Mouse (Mus musculus) CH12.LX (cell line): ENCODE data around the gene Serpinf2.

Source experiments
- BHLHE40 ChIP-seq: IDR thresholded peaks from 2 replicates; pipeline ENCODE4 v1.6.1; 2011; ENCODE audit warnings: mild to moderate bottlenecking, low read depth, low read length, improper control_type of control experiment
- CTCF ChIP-seq, 2 experiments: IDR thresholded peaks in 1 of 2; conservative IDR thresholded peaks in 1 of 2; 2 replicates each; pipeline ENCODE4 v1.5.1; 2011 to 2012; ENCODE audit warnings: low read depth in 2 of 2, low read length in 2 of 2, improper control_type of control experiment in 1 of 2, inconsistent platforms in 1 of 2, mild to moderate bottlenecking in 1 of 2, moderate library complexity in 1 of 2
- E2F4 ChIP-seq: IDR thresholded peaks from 2 replicates; pipeline ENCODE4 v1.6.1; 2011; ENCODE audit warnings: low read depth, low read length, improper control_type of control experiment; ENCODE audit not compliant: insufficient replicate concordance
- EP300 ChIP-seq: IDR thresholded peaks from 2 replicates; pipeline ENCODE4 v1.6.1; 2011; ENCODE audit warnings: low read length, improper control_type of control experiment
- MYC ChIP-seq: IDR thresholded peaks from 2 replicates; pipeline ENCODE4 v1.6.1; 2011; ENCODE audit warnings: low read depth, mild to moderate bottlenecking, improper control_type of control experiment, low read length
- POLR2A ChIP-seq: IDR thresholded peaks from 2 replicates; pipeline ENCODE4 v1.6.1; 2011; ENCODE audit warnings: low read depth, mild to moderate bottlenecking, improper control_type of control experiment, low read length
- POLR2AphosphoS2 ChIP-seq: IDR thresholded peaks from 2 replicates; pipeline ENCODE4 v1.6.1; 2011; ENCODE audit warnings: low read depth, low read length, improper control_type of control experiment
- TCF12 ChIP-seq: IDR thresholded peaks from 2 replicates; pipeline ENCODE4 v1.6.1; 2014; ENCODE audit warnings: low read depth, mild to moderate bottlenecking, inconsistent platforms, low read length, improper control_type of control experiment
- UBTF ChIP-seq: IDR thresholded peaks from 2 replicates; pipeline ENCODE4 v1.6.1; 2012; ENCODE audit warnings: low read depth, mild to moderate bottlenecking, inconsistent platforms, low read length, improper control_type of control experiment, moderate library complexity

- TF ChIP-seq POLR2A (no peak), MYC (no peak), POLR2AphosphoS2 (no peak), CTCF (conservative IDR thresholded peaks at IDR 0.05 in 1 of 2, IDR thresholded peaks at IDR 0.05 in 1 of 2; ENCODE audit: low read depth in 2 of 2, low read length in 2 of 2) (no peak), BHLHE40 (no peak), EP300 (no peak), E2F4 (no peak), TCF12 (no peak), UBTF (no peak)
Observed at GRCm38 (mm10) chr11:75438194-75438593, 1.2 kb downstream of the Serpinf2 start.
